Mouse (Mus musculus): Measurements from ENCODE around the gene Timd2. TPM values are rescaled to one million over a fixed set of nuclear protein-coding genes. Genes with fewer than 3 reads are reported as not detected.
"Not testable (repeated sequence)": the region's sequence is repeated elsewhere in the genome, so short reads cannot be mapped to it uniquely, and the experiment has no call there.

Gene Timd2
- 55.6 and 56.4 TPM in 2 replicates for polyA plus RNA-seq (2015; fragmentation: Nextera tagmentation; extraction: Ambion mirVana)

DNA sequence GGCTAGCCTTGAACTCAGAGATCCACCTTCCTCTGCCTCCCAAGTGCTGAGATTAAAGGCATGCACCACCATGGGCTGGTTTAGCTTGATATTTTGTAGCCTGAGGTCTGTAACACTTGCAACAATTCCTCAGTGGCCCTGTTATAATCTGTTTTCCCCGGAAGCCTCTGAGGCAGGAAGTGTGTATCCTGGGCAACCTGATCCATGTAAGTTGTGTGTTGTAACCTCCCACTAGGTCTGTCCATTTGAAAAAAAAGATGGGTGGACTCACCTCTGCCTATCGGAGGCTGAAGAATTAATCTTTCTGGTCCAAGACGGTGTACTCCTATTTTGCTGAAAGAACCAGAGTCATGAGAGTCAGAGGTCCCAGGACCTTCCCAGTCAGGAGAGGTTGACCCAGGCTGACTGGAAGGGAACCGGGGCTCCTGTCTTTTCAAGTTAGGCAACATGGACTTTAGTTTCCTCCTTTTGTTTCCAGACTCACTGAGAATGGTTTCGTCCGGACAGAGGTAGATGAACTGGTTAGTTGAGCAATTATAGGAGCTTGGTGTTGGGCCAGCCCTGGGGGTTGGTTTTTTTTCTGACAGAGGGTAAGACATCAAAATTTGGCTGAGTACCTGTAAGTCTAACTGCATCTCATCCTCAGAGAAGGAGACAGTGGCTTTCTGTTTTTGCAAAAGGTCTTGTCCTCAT, at the start of gene Timd2:
TSS of gene Timd2 (minus strand) at position 398 of the 693 bp plus-strand sequence.
- ATAC-seq (ENCODE audit: low read depth) = peak; percentile 58
- Histone ChIP-seq H3K4me3 (ENCODE audit: low read depth, low read length) (peak within 1 kb of the TSS; percentile 9; the same call in 1 of the 2 replicates), H3K27me3 (ENCODE audit: control insufficient read depth, insufficient read depth, low read depth, low read length) (no peaks in the 10 kb centered on the region), H3K9me3 (replicated peaks; ENCODE audit: control insufficient read depth, low read length) (no peaks in the 10 kb centered on the region), H3K9ac (ENCODE audit: low read depth, low read length) (no peak within 1 kb of the TSS), H3K36me3 (ENCODE audit: control insufficient read depth, insufficient read depth) (no peaks in the 10 kb centered on the region), H3K27ac (ENCODE audit: low read length) (0 out of 2 replicates have a peak within 1 kb of the TSS, but pooled peaks have one; percentile 12), H3K4me2 (ENCODE audit: low read depth, low read length) (no peak within 1 kb of the TSS), H3K4me1 (ENCODE audit: control insufficient read depth, low read depth, low read length) (no peaks in the 10 kb centered on the region)
- 41% methylated on average over 6 of the region's 6 CpGs for WGBS (ENCODE audit: insufficient replicate concordance)

GRCm38 (mm10) chr11:46755714-46756113, 48.9 kb upstream of the Timd2 start:
- not testable (repeated sequence) for H3K9me3 ChIP-seq (replicated peaks; ENCODE audit: control insufficient read depth, low read length); H3K27ac ChIP-seq (ENCODE audit: low read length); H3K36me3 ChIP-seq (ENCODE audit: control insufficient read depth, insufficient read depth); H3K27me3 ChIP-seq (ENCODE audit: control insufficient read depth, insufficient read depth, low read depth, low read length); H3K4me2 ChIP-seq (ENCODE audit: low read depth, low read length); H3K4me1 ChIP-seq (ENCODE audit: control insufficient read depth, low read depth, low read length); H3K9ac ChIP-seq (ENCODE audit: low read depth, low read length); ATAC-seq (ENCODE audit: low read depth); H3K4me3 ChIP-seq (ENCODE audit: low read depth, low read length)
- 71% methylated on average over 6 of the region's 6 CpGs for WGBS (ENCODE audit: insufficient replicate concordance)

GRCm38 (mm10) chr11:46754669-46755068, 47.8 kb upstream of the Timd2 start:
- Histone ChIP-seq H3K27ac (ENCODE audit: low read length) (no peak overlapping the region), H3K36me3 (ENCODE audit: control insufficient read depth, insufficient read depth) (no peaks in the 10 kb centered on the region), H3K9me3 (replicated peaks; ENCODE audit: control insufficient read depth, low read length) (no peaks in the 10 kb centered on the region), H3K4me3 (ENCODE audit: low read depth, low read length) (no peak overlapping the region), H3K4me1 (ENCODE audit: control insufficient read depth, low read depth, low read length) (no peaks in the 10 kb centered on the region), H3K9ac (ENCODE audit: low read depth, low read length) (no peak overlapping the region), H3K4me2 (ENCODE audit: low read depth, low read length) (no peak overlapping the region), H3K27me3 (ENCODE audit: control insufficient read depth, insufficient read depth, low read depth, low read length) (no peaks in the 10 kb centered on the region)
- 72% methylated on average over 4 of the region's 4 CpGs for WGBS (ENCODE audit: insufficient replicate concordance)
- ATAC-seq (ENCODE audit: low read depth) = no peak

DNA sequence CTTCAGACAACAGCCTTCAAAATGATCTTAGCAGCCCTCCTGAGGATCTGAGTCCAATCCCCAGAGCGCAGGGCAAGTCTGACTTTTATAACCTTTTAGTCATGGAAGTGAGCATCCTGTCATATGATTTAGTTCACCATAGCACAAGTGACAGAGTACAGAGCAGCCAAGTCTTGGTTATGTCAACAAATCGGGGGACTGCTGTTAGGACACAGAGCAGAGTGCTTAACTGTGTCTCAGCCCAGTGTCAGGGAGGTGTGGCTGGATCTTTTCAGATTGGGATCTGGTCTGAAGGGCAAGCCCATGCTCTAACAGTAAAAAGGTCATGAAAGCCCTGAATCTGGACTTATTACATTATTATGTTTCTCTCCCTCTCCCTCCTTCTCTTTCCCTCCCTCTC, 46.8 kb upstream of the Timd2 start:
- WGBS (ENCODE audit: insufficient replicate concordance) = 33% methylated on average over 2 of the region's 2 CpGs

GRCm38 (mm10) chr11:46747996-46748395, 41.1 kb upstream of the Timd2 start:
- Histone ChIP-seq H3K27me3 (ENCODE audit: control insufficient read depth, insufficient read depth, low read depth, low read length) (no peaks in the 10 kb centered on the region), H3K4me2 (ENCODE audit: low read depth, low read length) (no peak overlapping the region), H3K9me3 (replicated peaks; ENCODE audit: control insufficient read depth, low read length) (no peaks in the 10 kb centered on the region), H3K4me1 (ENCODE audit: control insufficient read depth, low read depth, low read length) (no peaks in the 10 kb centered on the region), H3K4me3 (ENCODE audit: low read depth, low read length) (no peak overlapping the region), H3K27ac (ENCODE audit: low read length) (no peak overlapping the region), H3K36me3 (ENCODE audit: control insufficient read depth, insufficient read depth) (no peaks in the 10 kb centered on the region), H3K9ac (ENCODE audit: low read depth, low read length) (no peak overlapping the region)
- WGBS (ENCODE audit: insufficient replicate concordance) = 31% methylated on average over 2 of the region's 2 CpGs
- ATAC-seq (ENCODE audit: low read depth) = no peak

More for the DNA sequence above, 46.8 kb upstream of the Timd2 start:
- H3K27ac ChIP-seq (ENCODE audit: low read length) = no peak overlapping the region
- H3K9ac ChIP-seq (ENCODE audit: low read depth, low read length) = no peak overlapping the region
- no peaks in the 10 kb centered on the region for H3K27me3 ChIP-seq (ENCODE audit: control insufficient read depth, insufficient read depth, low read depth, low read length)
- H3K36me3 ChIP-seq (ENCODE audit: control insufficient read depth, insufficient read depth) = no peaks in the 10 kb centered on the region
- no peaks in the 10 kb centered on the region for H3K4me1 ChIP-seq (ENCODE audit: control insufficient read depth, low read depth, low read length)
- H3K4me3 ChIP-seq (ENCODE audit: low read depth, low read length) = no peak overlapping the region
- no peak overlapping the region for H3K4me2 ChIP-seq (ENCODE audit: low read depth, low read length)
- ATAC-seq (ENCODE audit: low read depth) = no peak
- H3K9me3 ChIP-seq (replicated peaks; ENCODE audit: control insufficient read depth, low read length) = no peaks in the 10 kb centered on the region

DNA sequence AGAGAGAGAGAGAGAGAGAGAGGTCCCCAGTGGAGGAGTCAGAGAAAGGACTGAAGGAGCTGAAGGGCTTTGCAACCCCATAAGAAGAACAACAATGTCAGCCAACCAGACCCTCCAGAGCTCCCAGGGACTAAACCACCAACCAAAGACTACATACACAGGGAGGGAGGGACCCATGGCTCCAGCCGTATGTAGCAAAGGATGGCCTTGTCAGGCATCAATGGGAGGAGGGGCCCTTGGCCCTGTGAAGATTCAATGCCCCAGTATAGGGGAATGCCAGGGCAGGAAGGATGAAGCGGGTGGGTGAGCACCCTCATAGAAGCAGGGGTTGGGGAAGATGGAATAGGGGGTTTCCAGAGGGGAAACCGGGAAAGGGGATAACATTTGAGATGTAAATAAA, 34.9 kb upstream of the Timd2 start:
- Histone ChIP-seq H3K9ac (ENCODE audit: low read depth, low read length) (no peak overlapping the region), H3K36me3 (ENCODE audit: control insufficient read depth, insufficient read depth) (no peaks in the 10 kb centered on the region), H3K27me3 (ENCODE audit: control insufficient read depth, insufficient read depth, low read depth, low read length) (no peaks in the 10 kb centered on the region), H3K4me1 (ENCODE audit: control insufficient read depth, low read depth, low read length) (no peaks in the 10 kb centered on the region), H3K27ac (ENCODE audit: low read length) (no peak overlapping the region), H3K4me2 (ENCODE audit: low read depth, low read length) (no peak overlapping the region), H3K9me3 (replicated peaks; ENCODE audit: control insufficient read depth, low read length) (no peaks in the 10 kb centered on the region), H3K4me3 (ENCODE audit: low read depth, low read length) (no peak overlapping the region)
- ATAC-seq (ENCODE audit: low read depth) = no peak
- 53% methylated on average over 3 of the region's 3 CpGs for WGBS (ENCODE audit: insufficient replicate concordance)

DNA sequence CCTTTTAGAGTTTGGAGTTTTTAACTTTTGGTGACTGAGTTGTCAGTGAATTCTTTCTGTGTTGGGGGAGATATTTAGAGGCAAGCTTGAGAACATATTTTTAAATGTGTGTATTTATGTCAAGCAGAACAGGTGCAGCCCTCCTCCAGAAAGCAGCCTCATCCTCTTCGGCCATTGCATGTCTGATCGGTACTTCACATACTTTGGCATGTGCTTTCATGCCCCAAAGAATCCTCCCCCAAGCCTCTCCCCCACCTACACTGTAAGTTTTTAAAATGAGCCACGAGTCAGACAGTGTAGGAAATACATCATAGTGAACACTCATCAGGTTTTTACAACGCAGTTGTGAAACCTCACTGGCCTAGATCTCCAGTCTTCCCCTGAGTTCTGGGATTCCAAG, 34.0 kb upstream of the Timd2 start:
- no peaks in the 10 kb centered on the region for H3K27me3 ChIP-seq (ENCODE audit: control insufficient read depth, insufficient read depth, low read depth, low read length)
- no peaks in the 10 kb centered on the region for H3K36me3 ChIP-seq (ENCODE audit: control insufficient read depth, insufficient read depth)
- no peaks in the 10 kb centered on the region for H3K4me1 ChIP-seq (ENCODE audit: control insufficient read depth, low read depth, low read length)
- no peak overlapping the region for H3K4me2 ChIP-seq (ENCODE audit: low read depth, low read length)
- no peak overlapping the region for H3K27ac ChIP-seq (ENCODE audit: low read length)
- H3K9ac ChIP-seq (ENCODE audit: low read depth, low read length) = no peak overlapping the region
- 65% methylated on average over 4 of the region's 4 CpGs for WGBS (ENCODE audit: insufficient replicate concordance)
- H3K9me3 ChIP-seq (replicated peaks; ENCODE audit: control insufficient read depth, low read length) = no peaks in the 10 kb centered on the region
- H3K4me3 ChIP-seq (ENCODE audit: low read depth, low read length) = no peak overlapping the region
- no peak for ATAC-seq (ENCODE audit: low read depth)

DNA sequence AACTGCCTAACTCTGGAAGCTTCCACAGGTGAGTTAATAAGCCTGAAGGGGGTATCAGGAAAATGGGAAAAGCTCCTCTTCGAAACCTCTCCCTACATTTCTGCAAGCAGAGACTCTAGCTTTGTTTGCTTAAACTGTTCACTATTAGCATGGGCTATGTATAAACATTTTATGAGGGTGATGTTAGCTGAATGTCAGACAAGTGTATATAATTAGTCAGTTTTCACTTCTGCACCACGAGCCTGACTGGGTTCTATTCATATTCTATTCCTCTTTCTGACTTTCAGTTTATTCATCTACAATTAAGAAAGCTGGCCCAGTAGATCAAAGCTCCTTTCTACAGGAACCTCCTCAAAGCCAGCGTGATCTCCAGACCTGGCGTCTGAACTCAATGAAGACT, 32.6 kb upstream of the Timd2 start:
- Histone ChIP-seq H3K9ac (ENCODE audit: low read depth, low read length) (no peak overlapping the region), H3K36me3 (ENCODE audit: control insufficient read depth, insufficient read depth) (no peaks in the 10 kb centered on the region), H3K9me3 (replicated peaks; ENCODE audit: control insufficient read depth, low read length) (no peaks in the 10 kb centered on the region), H3K27ac (ENCODE audit: low read length) (no peak overlapping the region), H3K27me3 (ENCODE audit: control insufficient read depth, insufficient read depth, low read depth, low read length) (no peaks in the 10 kb centered on the region), H3K4me3 (ENCODE audit: low read depth, low read length) (no peak overlapping the region), H3K4me1 (ENCODE audit: control insufficient read depth, low read depth, low read length) (no peaks in the 10 kb centered on the region), H3K4me2 (ENCODE audit: low read depth, low read length) (no peak overlapping the region)
- WGBS (ENCODE audit: insufficient replicate concordance) = 64% methylated on average over 4 of the region's 4 CpGs
- ATAC-seq (ENCODE audit: low read depth) = no peak

DNA sequence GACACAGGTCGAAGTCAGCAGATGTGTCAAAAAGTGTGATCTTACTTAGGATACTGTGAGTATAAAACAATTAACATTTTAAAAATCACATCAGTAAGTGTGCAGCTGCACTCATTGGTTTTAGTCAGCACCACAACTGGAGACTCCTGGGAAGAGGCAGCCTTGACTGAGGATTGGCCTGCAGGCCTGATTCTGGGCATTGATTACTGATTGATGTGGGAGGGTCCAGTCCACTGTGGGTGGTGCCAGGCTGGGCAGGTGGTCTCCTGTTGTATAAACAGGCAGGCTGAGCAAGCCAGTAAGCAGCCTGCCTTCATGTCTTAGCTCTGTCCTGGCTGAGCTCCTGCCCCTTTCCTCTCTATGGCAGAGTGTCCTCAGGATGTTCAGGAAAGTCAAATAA, 28.2 kb upstream of the Timd2 start, which contains the start of gene Havcr1:
TSS of gene Havcr1 (plus strand) at position 5 of the 400 bp plus-strand sequence.
- H3K27me3 ChIP-seq (ENCODE audit: control insufficient read depth, insufficient read depth, low read depth, low read length); H3K4me2 ChIP-seq (ENCODE audit: low read depth, low read length); H3K9me3 ChIP-seq (replicated peaks; ENCODE audit: control insufficient read depth, low read length); H3K9ac ChIP-seq (ENCODE audit: low read depth, low read length); H3K4me3 ChIP-seq (ENCODE audit: low read depth, low read length); H3K36me3 ChIP-seq (ENCODE audit: control insufficient read depth, insufficient read depth); H3K4me1 ChIP-seq (ENCODE audit: control insufficient read depth, low read depth, low read length); H3K27ac ChIP-seq (ENCODE audit: low read length): not testable (repeated sequence)
- WGBS (ENCODE audit: insufficient replicate concordance) = 73% methylated on average over 1 of the region's 1 CpGs
- ATAC-seq (ENCODE audit: low read depth) = 0 out of 2 replicates have a peak, but pooled peaks have one; percentile 7
